Mouse (Mus musculus): ENCODE data around the gene Ccdc181. TPM values are rescaled to one million over a fixed set of nuclear protein-coding genes. Genes with fewer than 3 reads are reported as not detected.

Gene Ccdc181
- total and polyA plus RNA-seq, 3 experiments = 2.7 to 9.2 (median 8.6) TPM

GRCm38 (mm10) chr1:164324878-164325277, 49.5 kb downstream of the Ccdc181 start:
- no peak for DNase-seq
- H3K36me3 ChIP-seq (ENCODE audit: control insufficient read depth, insufficient read depth, low read length) = no peaks in the 10 kb centered on the region
- no peak for TF ChIP-seq EP300 (IDR thresholded peaks at IDR 0.05; ENCODE audit: insufficient read depth, low read depth, low read length)
- TF ChIP-seq POLR2A (IDR thresholded peaks at IDR 0.05; ENCODE audit: insufficient read depth, low read depth, low read length) = no peak
- no peak for TF ChIP-seq CTCF (IDR thresholded peaks at IDR 0.05)
- WGBS = 62% methylated on average over 2 of the region's 2 CpGs
- no peaks in the 10 kb centered on the region for H3K79me2 ChIP-seq (replicated peaks; ENCODE audit: control insufficient read depth, insufficient read depth, low read length)
- H3K4me3 ChIP-seq = no peak overlapping the region
- no peaks in the 10 kb centered on the region for H3K27me3 ChIP-seq (ENCODE audit: control insufficient read depth, insufficient read depth, low read length)
- intact Hi-C loops (cut with DNase I) = no loop called here
- no peak overlapping the region for H3K27ac ChIP-seq
- H3K9ac ChIP-seq (ENCODE audit: low read depth, low read length) = no peak overlapping the region
- H3K4me1 ChIP-seq (ENCODE audit: control insufficient read depth, insufficient read depth, low read length) = peaks cover 1% of the 10 kb centered on the region; the same call in 1 of the 2 replicates

- Histone ChIP-seq H3K27ac (no peak overlapping the region), H3K9ac (ENCODE audit: low read depth, low read length) (no peak overlapping the region), H3K27me3 (ENCODE audit: control insufficient read depth, insufficient read depth, low read length) (no peaks in the 10 kb centered on the region), H3K36me3 (ENCODE audit: control insufficient read depth, insufficient read depth, low read length) (no peaks in the 10 kb centered on the region), H3K4me1 (ENCODE audit: control insufficient read depth, insufficient read depth, low read length) (no peaks in the 10 kb centered on the region), H3K79me2 (replicated peaks; ENCODE audit: control insufficient read depth, insufficient read depth, low read length) (no peaks in the 10 kb centered on the region), H3K4me3 (no peak overlapping the region)
- intact Hi-C loops (cut with DNase I) = no loop called here
- TF ChIP-seq EP300 (IDR thresholded peaks at IDR 0.05; ENCODE audit: insufficient read depth, low read depth, low read length) (no peak), CTCF (IDR thresholded peaks at IDR 0.05) (no peak), POLR2A (IDR thresholded peaks at IDR 0.05; ENCODE audit: insufficient read depth, low read depth, low read length) (no peak)
- WGBS = 77% methylated on average over 6 of the region's 6 CpGs
- DNase-seq = no peak
Measured at GRCm38 (mm10) chr1:164326600-164327155, 51.3 kb downstream of the Ccdc181 start.

- TF ChIP-seq EP300 (IDR thresholded peaks at IDR 0.05; ENCODE audit: insufficient read depth, low read depth, low read length) (no peak), CTCF (IDR thresholded peaks at IDR 0.05) (no peak), POLR2A (IDR thresholded peaks at IDR 0.05; ENCODE audit: insufficient read depth, low read depth, low read length) (no peak)
- Histone ChIP-seq H3K27me3 (ENCODE audit: control insufficient read depth, insufficient read depth, low read length) (no peaks in the 10 kb centered on the region), H3K4me1 (ENCODE audit: control insufficient read depth, insufficient read depth, low read length) (no peaks in the 10 kb centered on the region), H3K4me3 (no peak overlapping the region), H3K9ac (ENCODE audit: low read depth, low read length) (no peak overlapping the region), H3K27ac (no peak overlapping the region), H3K36me3 (ENCODE audit: control insufficient read depth, insufficient read depth, low read length) (no peaks in the 10 kb centered on the region), H3K79me2 (replicated peaks; ENCODE audit: control insufficient read depth, insufficient read depth, low read length) (no peaks in the 10 kb centered on the region)
- no peak for DNase-seq
- intact Hi-C loops (cut with DNase I) = no loop called here
- WGBS = 80% methylated on average over 7 of the region's 7 CpGs
Measured at GRCm38 (mm10) chr1:164327764-164328163, 52.4 kb downstream of the Ccdc181 start.

- WGBS = 83% methylated on average over 11 of the region's 11 CpGs
- no peak for TF ChIP-seq CTCF (IDR thresholded peaks at IDR 0.05)
- no peak for TF ChIP-seq POLR2A (IDR thresholded peaks at IDR 0.05; ENCODE audit: insufficient read depth, low read depth, low read length)
- no peak for TF ChIP-seq EP300 (IDR thresholded peaks at IDR 0.05; ENCODE audit: insufficient read depth, low read depth, low read length)
- Histone ChIP-seq H3K36me3 (ENCODE audit: control insufficient read depth, insufficient read depth, low read length) (no peaks in the 10 kb centered on the region), H3K27ac (no peak overlapping the region), H3K27me3 (ENCODE audit: control insufficient read depth, insufficient read depth, low read length) (no peaks in the 10 kb centered on the region), H3K4me3 (no peak overlapping the region), H3K9ac (ENCODE audit: low read depth, low read length) (no peak overlapping the region), H3K79me2 (replicated peaks; ENCODE audit: control insufficient read depth, insufficient read depth, low read length) (no peaks in the 10 kb centered on the region), H3K4me1 (ENCODE audit: control insufficient read depth, insufficient read depth, low read length) (no peaks in the 10 kb centered on the region)
- intact Hi-C loops (cut with DNase I) = no loop called here
- no peak for DNase-seq
Measured at GRCm38 (mm10) chr1:164332559-164332958, 57.2 kb downstream of the Ccdc181 start.

- Histone ChIP-seq H3K79me2 (replicated peaks; ENCODE audit: control insufficient read depth, insufficient read depth, low read length) (no peaks in the 10 kb centered on the region), H3K4me1 (ENCODE audit: control insufficient read depth, insufficient read depth, low read length) (no peaks in the 10 kb centered on the region), H3K27ac (no peak overlapping the region), H3K9ac (ENCODE audit: low read depth, low read length) (no peak overlapping the region), H3K27me3 (ENCODE audit: control insufficient read depth, insufficient read depth, low read length) (no peaks in the 10 kb centered on the region), H3K36me3 (ENCODE audit: control insufficient read depth, insufficient read depth, low read length) (no peaks in the 10 kb centered on the region), H3K4me3 (no peak overlapping the region)
- DNase-seq = no peak
- TF ChIP-seq EP300 (IDR thresholded peaks at IDR 0.05; ENCODE audit: insufficient read depth, low read depth, low read length) (no peak), CTCF (IDR thresholded peaks at IDR 0.05) (no peak), POLR2A (IDR thresholded peaks at IDR 0.05; ENCODE audit: insufficient read depth, low read depth, low read length) (no peak)
- intact Hi-C loops (cut with DNase I) = no loop called here
- WGBS = 80% methylated on average over 3 of the region's 3 CpGs
Measured at GRCm38 (mm10) chr1:164335435-164335834, 60.0 kb downstream of the Ccdc181 start.

- H3K4me3 ChIP-seq = no peak overlapping the region
- H3K9ac ChIP-seq (ENCODE audit: low read depth, low read length) = no peak overlapping the region
Measured at GRCm38 (mm10) chr1:164335846-164336245, 60.5 kb downstream of the Ccdc181 start.

More at GRCm38 (mm10) chr1:164335846-164336245, 60.5 kb downstream of the Ccdc181 start:
- no peak for DNase-seq
- Histone ChIP-seq H3K27ac (no peak overlapping the region), H3K4me1 (ENCODE audit: control insufficient read depth, insufficient read depth, low read length) (no peaks in the 10 kb centered on the region), H3K27me3 (ENCODE audit: control insufficient read depth, insufficient read depth, low read length) (no peaks in the 10 kb centered on the region), H3K36me3 (ENCODE audit: control insufficient read depth, insufficient read depth, low read length) (no peaks in the 10 kb centered on the region), H3K79me2 (replicated peaks; ENCODE audit: control insufficient read depth, insufficient read depth, low read length) (no peaks in the 10 kb centered on the region)
- TF ChIP-seq POLR2A (IDR thresholded peaks at IDR 0.05; ENCODE audit: insufficient read depth, low read depth, low read length) (no peak), EP300 (IDR thresholded peaks at IDR 0.05; ENCODE audit: insufficient read depth, low read depth, low read length) (no peak), CTCF (IDR thresholded peaks at IDR 0.05) (no peak)
- WGBS = 80% methylated on average over 4 of the region's 4 CpGs
- intact Hi-C loops (cut with DNase I) = no loop called here

Other genes with a start within 250 kb of the Ccdc181 start
- gene Sele, start 227.4 kb upstream of the Ccdc181 start, total RNA-seq (2021) = under 1 TPM; 0.23 to 0.70 TPM
- gene Sele, start 227.4 kb upstream of the Ccdc181 start, polyA plus RNA-seq (2012; rRNA removed) = 0.70 and 1.2 TPM in 2 replicates
- 1 to 10 TPM; 1.9 to 2.0 TPM for gene Sell, start 213.6 kb upstream of the Ccdc181 start, total RNA-seq (2021)
- 1.8 and 2.7 TPM in 2 replicates for gene Sell, start 213.6 kb upstream of the Ccdc181 start, polyA plus RNA-seq (2012; rRNA removed)
- 1 to 10 TPM; 1.8 to 3.6 TPM for gene Selp, start 160.3 kb upstream of the Ccdc181 start, total RNA-seq (2021)
- gene Selp, start 160.3 kb upstream of the Ccdc181 start, polyA plus RNA-seq (2012; rRNA removed) = 1.7 and 1.8 TPM in 2 replicates
- 1 to 10 TPM; 1.5 to 5.0 TPM for gene F5, start 123.7 kb upstream of the Ccdc181 start, total RNA-seq (2021)
- 0.47 and 0.70 TPM in 2 replicates for gene F5, start 123.7 kb upstream of the Ccdc181 start, polyA plus RNA-seq (2012; rRNA removed)
- 1 to 10 TPM; 5.0 to 7.8 TPM for gene Slc19a2, start 26.5 kb upstream of the Ccdc181 start, total RNA-seq (2021)
- 7.6 and 14.6 TPM in 2 replicates for gene Slc19a2, start 26.5 kb upstream of the Ccdc181 start, polyA plus RNA-seq (2012; rRNA removed)
- gene Nme7, start 28.5 kb downstream of the Ccdc181 start, total RNA-seq (2021) = 1 to 10 TPM; 3.6 to 3.7 TPM
- 2.1 and 3.0 TPM in 2 replicates for gene Nme7, start 28.5 kb downstream of the Ccdc181 start, polyA plus RNA-seq (2012; rRNA removed)
- gene Blzf1, start 31.9 kb downstream of the Ccdc181 start, total RNA-seq (2021) = 10 to 100 TPM; 23.1 to 23.6 TPM
- 4.7 and 10.2 TPM in 2 replicates for gene Blzf1, start 31.9 kb downstream of the Ccdc181 start, polyA plus RNA-seq (2012; rRNA removed)
- gene Atp1b1, start 182.8 kb downstream of the Ccdc181 start, total RNA-seq (2021) = 100 to 1,000 TPM; 328 to 391 TPM
- gene Atp1b1, start 182.8 kb downstream of the Ccdc181 start, polyA plus RNA-seq (2012; rRNA removed) = 136 and 178 TPM in 2 replicates

Measured in heart, adult 2 months (tissue).